In genomic region chr1:72826446-72826845, GRCm38 (mm10) we compare ENCODE assay signal across 9 mouse cellular contexts. TPM values are rescaled to one million over a fixed set of nuclear protein-coding genes. Genes with fewer than 3 reads are reported as not detected.
DNase-seq lines count a peak whose midpoint lies in the region; ATAC-seq and TF ChIP-seq lines count a peak whose summit lies in the region.
"Had no signal": no experiment of that assay in that cellular context is flagged by ENCODE, and none has a peak within 500 bp of the region (broad histone marks: within the 10 kb centered on the region; RNA-seq: fewer than 3 reads in every experiment).

No protein-coding gene starts in this region.

- peak; percentile 34 for ATAC-seq in midbrain, embryonic 12.5 days (ENCODE audit: low FRiP score, low read depth)

- peak overlapping the region; percentile 92 for H3K9ac ChIP-seq in CH12.LX (ENCODE audit: insufficient read depth, low read depth)
- peak overlapping the region; percentile 94 for H3K9ac ChIP-seq in midbrain, embryonic 12.5 days (replicated peaks)

- H3K4me1 ChIP-seq in CH12.LX (ENCODE audit: control insufficient read depth in 1 of 2, insufficient read depth in 2 of 2) = peaks cover 16 to 60% of the 10 kb centered on the region in 2 experiments
- peaks cover 40% of the 10 kb centered on the region for H3K4me1 ChIP-seq in midbrain, embryonic 12.5 days
- H3K4me1 ChIP-seq in thymus, adult 2 months (replicated peaks; ENCODE audit: control insufficient read depth, insufficient read depth, low read length) = no peaks in the 10 kb centered on the region; the same call in 1 of the 2 replicates

- H3K79me2 ChIP-seq in CH12.LX (replicated peaks; ENCODE audit: control insufficient read depth, extremely low read depth, insufficient read depth, poor library complexity, severe bottlenecking) = peaks cover 33% of the 10 kb centered on the region

- peaks cover 5% of the 10 kb centered on the region for H3K9me3 ChIP-seq in CH12.LX (replicated peaks; ENCODE audit: low read length)
- no peaks in the 10 kb centered on the region for H3K9me3 ChIP-seq in midbrain, embryonic 12.5 days

- H3K4me3 ChIP-seq in CH12.LX (replicated peaks in 1 of 3; ENCODE audit: low read depth in 2 of 3, low read length in 2 of 3, poor library complexity in 1 of 3) = peak overlapping the region; percentile 75 to 98 (median 77)
- H3K4me3 ChIP-seq in midbrain, embryonic 12.5 days = peak overlapping the region; percentile 88
- no peak overlapping the region for H3K4me3 ChIP-seq in thymus, adult 2 months (ENCODE audit: control insufficient read depth, insufficient read depth, low read length)

- in situ Hi-C loops in CH12.LX (cut with MboI; ENCODE audit: low pct_ligation_motif_present, low pct_unique_long_range_greater_than_20kb, low sequenced_read_pairs) = loop anchor here (25.0 kb wide), 1 partner anchor 389 kb away; no protein-coding TSS in a partner anchor

- no peak for TF ChIP-seq RAD21 in CH12.LX (IDR thresholded peaks at IDR 0.05; ENCODE audit: low read depth, low read length)

- peak overlapping the region; percentile 92 for H3K4me2 ChIP-seq in CH12.LX (ENCODE audit: insufficient read depth, low read depth, poor library complexity, severe bottlenecking)
- H3K4me2 ChIP-seq in midbrain, embryonic 12.5 days (replicated peaks) = peak overlapping the region; percentile 91

- peak overlapping the region; percentile 81; the same call in 1 of the 2 replicates for H3K27ac ChIP-seq in CH12.LX (ENCODE audit: insufficient read depth, low read depth)
- peak overlapping the region; percentile 94 for H3K27ac ChIP-seq in midbrain, embryonic 12.5 days (replicated peaks)
- H3K27ac ChIP-seq in thymus, adult 2 months (ENCODE audit: control insufficient read depth, insufficient read depth, low read length) = no peak overlapping the region

- TF ChIP-seq EP300 in CH12.LX (IDR thresholded peaks at IDR 0.05; ENCODE audit: low read length) = no peak

- H3K36me3 ChIP-seq in CH12.LX (replicated peaks in 1 of 2; ENCODE audit: control insufficient read depth in 1 of 2, insufficient read depth in 1 of 2, low read length in 1 of 2) = peaks cover 5 to 6% of the 10 kb centered on the region in 2 experiments
- H3K36me3 ChIP-seq in midbrain, embryonic 12.5 days = peaks cover 27% of the 10 kb centered on the region
- no peaks in the 10 kb centered on the region for H3K36me3 ChIP-seq in thymus, adult 2 months (ENCODE audit: control insufficient read depth, insufficient read depth, low read length)

- dilution Hi-C loops in CH12.LX (cut with MboI; ENCODE audit: extremely low pct_ligation_motif_present, extremely low pct_unique_long_range_greater_than_20kb, low sequenced_read_pairs) = no loop called here

- peaks cover 10% of the 10 kb centered on the region for H3K27me3 ChIP-seq in CH12.LX (replicated peaks)
- peaks cover 10% of the 10 kb centered on the region; the same call in 1 of the 2 replicates for H3K27me3 ChIP-seq in midbrain, embryonic 12.5 days
- peaks cover 3% of the 10 kb centered on the region; the same call in 1 of the 2 replicates for H3K27me3 ChIP-seq in thymus, adult 2 months (ENCODE audit: control insufficient read depth, insufficient read depth, low read length)

- WGBS in midbrain, embryonic 12.5 days = 0% methylated on average over 6 of the region's 6 CpGs
- 26% methylated on average over 6 of the region's 6 CpGs for WGBS in thymus, adult 2 months

- TF ChIP-seq POLR2A in CH12.LX (IDR thresholded peaks at IDR 0.05; ENCODE audit: low read depth, low read length) = no peak
- no peak for TF ChIP-seq POLR2A in thymus, adult 2 months (IDR thresholded peaks at IDR 0.05; ENCODE audit: control insufficient read depth, extremely low read depth, insufficient read depth, low read length, poor library complexity)

- TF ChIP-seq CTCF in CH12.LX (conservative IDR thresholded peaks at IDR 0.05 in 1 of 2, IDR thresholded peaks at IDR 0.05 in 1 of 2; ENCODE audit: low read depth in 2 of 2, low read length in 2 of 2) = no peak
- TF ChIP-seq CTCF in thymus, adult 2 months (IDR thresholded peaks at IDR 0.05; ENCODE audit: borderline replicate concordance, control insufficient read depth, extremely low read depth, insufficient read depth, low read length, poor library complexity) = no peak

- no peak for DNase-seq in CH12.LX (ENCODE audit: extremely low read depth)
- peak; percentile 57 for DNase-seq in Muller cell, postnatal 12 days (ENCODE audit: inconsistent ontology term)
- peak; percentile 42 for DNase-seq in forelimb bud, embryonic 11.5 days (ENCODE audit: low read depth, low spot score)
- no peak for DNase-seq in frontal cortex, adult 2 months (ENCODE audit: extremely low spot score in 1 of 2, low spot score in 1 of 2)
- no peak for DNase-seq in layer of hippocampus, adult 9-11 months
- no peak for DNase-seq in layer of hippocampus, adult 9-10 months (ENCODE audit: low spot score)
- no peak for DNase-seq in thymus, adult 2 months
- DNase-seq: kidney, postnatal 25 days had no signal

TF ChIP-seq in CH12.LX, 34 proteins besides CTCF, POLR2A, EP300 and RAD21:
- no peak for TF ChIP-seq UBTF (IDR thresholded peaks at IDR 0.05; ENCODE audit: low read depth, low read length)
- TF ChIP-seq MAFK (IDR thresholded peaks at IDR 0.05; ENCODE audit: insufficient replicate concordance, low read length) = no peak
- TF ChIP-seq ZMIZ1 (IDR thresholded peaks at IDR 0.05; ENCODE audit: low read depth, low read length) = no peak
- TF ChIP-seq ZKSCAN1 (IDR thresholded peaks at IDR 0.05; ENCODE audit: borderline replicate concordance, low read depth, low read length) = no peak
- no peak for TF ChIP-seq ZNF384 (IDR thresholded peaks at IDR 0.05; ENCODE audit: low read depth, low read length)
- no peak for TF ChIP-seq CHD2 (IDR thresholded peaks at IDR 0.05; ENCODE audit: low read length)
- TF ChIP-seq JUND (conservative IDR thresholded peaks at IDR 0.05; ENCODE audit: low read depth, low read length) = no peak
- no peak for TF ChIP-seq IRF4 (IDR thresholded peaks at IDR 0.05; ENCODE audit: low read depth, low read length)
- no peak for TF ChIP-seq SIN3A (IDR thresholded peaks at IDR 0.05; ENCODE audit: low read length)
- TF ChIP-seq BHLHE40 (IDR thresholded peaks at IDR 0.05; ENCODE audit: low read depth, low read length) = no peak
- TF ChIP-seq CHD1 (IDR thresholded peaks at IDR 0.05; ENCODE audit: low read depth, low read length) = no peak
- TF ChIP-seq KAT2A (IDR thresholded peaks at IDR 0.05; ENCODE audit: insufficient replicate concordance, low read length) = no peak
- TF ChIP-seq ETS1 (conservative IDR thresholded peaks at IDR 0.05; ENCODE audit: low read depth, low read length) = no peak

RNA-seq across cellular contexts. Expression of gene Igfbp2, which starts 2.1 kb away (rescaled TPM):
- total RNA-seq in CH12.LX (2012; rRNA removed) (386 and 662 TPM in 2 replicates), CH12.LX (2014; rRNA removed) (264 and 294 TPM in 2 replicates)
- polyA plus RNA-seq in CH12.LX (2012; ENCODE audit: insufficient read length, low read depth) = 350 and 355 TPM in 2 replicates
- 548 and 637 TPM in 2 replicates for polyA plus RNA-seq in midbrain, embryonic 12.5 days (2016; fragmentation: Nextera tagmentation; extraction: Ambion mirVana)
- 122 and 133 TPM in 2 replicates for polyA plus RNA-seq in frontal cortex, adult 2 months (2012; rRNA removed)
- polyA plus RNA-seq in thymus, adult 2 months (2012; rRNA removed) = 13.3 and 16.4 TPM in 2 replicates

RNA-seq across cellular contexts. Expression of gene Igfbp5, which starts 48.2 kb away (rescaled TPM):
- total RNA-seq in CH12.LX (2012; rRNA removed) (0.04 and 0.08 TPM in 2 replicates), CH12.LX (2014; rRNA removed) (not detected in 2 replicates)
- 0.09 and 0.14 TPM in 2 replicates for polyA plus RNA-seq in CH12.LX (2012; ENCODE audit: insufficient read length, low read depth)
- polyA plus RNA-seq in midbrain, embryonic 12.5 days (2016; fragmentation: Nextera tagmentation; extraction: Ambion mirVana) = 31.1 and 41.2 TPM in 2 replicates
- 71.4 and 75.5 TPM in 2 replicates for polyA plus RNA-seq in frontal cortex, adult 2 months (2012; rRNA removed)
- polyA plus RNA-seq in thymus, adult 2 months (2012; rRNA removed) = 27.0 and 58.3 TPM in 2 replicates

Comparison
In these comparisons a context has a peak if more than half of its experiments do, and no peak if none do; other contexts are left out.
1. DNase-seq: peak in Muller cell, postnatal 12 days (single experiment) and forelimb bud, embryonic 11.5 days (single experiment); none in CH12.LX (single experiment), frontal cortex, adult 2 months (0 of 2), layer of hippocampus, adult 9-11 months (single experiment), layer of hippocampus, adult 9-10 months (single experiment) and thymus, adult 2 months (single experiment).
2. RNA of gene Igfbp5, which starts 48.2 kb away (polyA plus RNA-seq): 71.4 to 75.5 TPM in frontal cortex, adult 2 months, 27.0 to 58.3 TPM in thymus, adult 2 months and 31.1 to 41.2 TPM in midbrain, embryonic 12.5 days; 0.09 to 0.14 TPM in CH12.LX; every median in the first group is over 10 times any median in the second.